Mouse (Mus musculus) kidney, adult 8-10 months (tissue): Measurements from ENCODE around the gene 4930519G04Rik.
"Not testable (repeated sequence)": the region's sequence is repeated elsewhere in the genome, so short reads cannot be mapped to it uniquely, and the experiment has no call there.

Experiments used
- DNase-seq, 2 experiments: peaks; one replicate each; pipeline ENCODE4 v3.0.0; 2022

The 4930519G04Rik gene

DNA sequence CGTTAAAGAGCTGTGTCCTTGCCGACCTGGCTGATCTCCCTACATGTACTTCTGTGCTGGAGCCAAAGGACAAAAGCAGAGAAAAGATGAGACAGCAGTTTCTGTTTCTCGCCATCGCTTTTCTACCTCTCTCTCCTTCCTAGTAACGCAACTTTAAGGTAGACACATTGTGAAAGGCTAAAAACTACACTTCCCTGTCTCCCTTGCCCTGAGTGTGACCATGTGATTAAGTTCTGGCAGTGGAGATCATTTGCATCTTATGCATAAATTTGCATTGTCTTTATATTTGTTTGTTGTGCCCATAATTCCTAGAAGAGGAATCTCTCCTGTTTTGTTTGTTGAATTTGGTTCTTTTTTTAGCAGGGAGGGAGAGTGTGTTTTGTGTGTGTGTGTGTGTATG lies 62.4 kb downstream of the 4930519G04Rik start:
- DNase-seq: no peak

DNA sequence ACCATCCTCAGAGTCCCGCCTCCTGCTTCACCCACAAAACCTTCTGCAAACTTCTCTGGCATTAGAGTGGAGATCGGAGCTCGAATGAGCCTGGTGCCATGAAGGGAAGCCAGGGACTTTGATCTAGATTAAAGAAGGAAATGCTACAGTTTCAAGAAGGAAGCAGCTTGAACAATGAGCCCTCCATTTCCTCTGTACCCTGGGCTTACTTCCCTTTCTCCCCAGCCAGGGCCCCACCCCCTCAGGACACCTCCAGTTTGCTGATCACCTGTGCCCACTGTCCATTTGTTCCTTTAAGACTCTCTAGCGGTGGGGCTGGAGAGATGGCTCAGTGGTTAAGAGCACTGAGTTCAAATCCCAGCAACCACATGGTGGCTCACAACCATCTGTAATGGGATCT lies 63.3 kb downstream of the 4930519G04Rik start:
- DNase-seq: no peak

- not testable (repeated sequence) for DNase-seq
Observed at GRCm38 (mm10) chr5:114917357-114917756, 63.9 kb downstream of the 4930519G04Rik start.

DNA sequence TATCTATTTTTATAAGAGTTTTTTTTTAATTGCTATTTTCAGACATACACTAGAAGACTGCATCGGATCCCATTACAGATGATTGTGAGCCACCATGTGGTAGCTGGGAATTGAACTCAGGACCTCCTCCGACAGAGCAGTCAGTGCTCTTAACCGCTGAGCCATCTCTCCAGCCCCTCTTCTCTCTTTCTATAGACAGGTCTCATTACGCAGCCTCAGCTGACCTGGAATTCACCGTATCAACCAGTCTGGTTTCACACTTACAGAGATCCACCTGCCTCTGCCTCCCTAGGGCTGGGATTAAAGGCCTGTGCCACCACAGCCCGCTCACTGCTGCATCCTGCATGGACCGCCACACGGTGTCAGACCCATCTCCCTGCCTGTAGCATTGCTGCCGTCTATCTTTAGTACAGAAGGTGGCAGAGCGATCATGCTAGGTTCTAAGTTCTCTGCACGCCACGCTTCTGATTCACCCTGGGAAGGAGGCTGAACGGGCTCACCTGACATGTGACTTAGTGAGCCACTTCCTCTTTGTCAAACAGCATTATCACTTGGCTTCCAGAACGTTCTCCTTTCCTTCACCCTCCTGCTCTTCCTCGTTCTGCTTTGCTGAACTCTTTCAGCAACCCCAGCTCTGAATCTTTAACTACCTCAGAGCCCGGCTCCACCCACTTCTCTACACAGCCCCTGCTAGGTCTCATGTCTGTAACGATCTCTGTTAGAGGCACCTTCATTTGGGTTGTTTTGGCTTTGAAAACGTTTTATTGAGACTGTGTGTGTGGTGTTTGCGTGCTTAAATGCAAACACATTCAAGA lies 68.3 kb downstream of the 4930519G04Rik start:
- DNase-seq: peak; percentile 50 to 58

GRCm38 (mm10) chr5:114922366-114922731 lies 68.9 kb downstream of the 4930519G04Rik start:
- no peak for DNase-seq

GRCm38 (mm10) chr5:114922998-114923473 lies 69.6 kb downstream of the 4930519G04Rik start, which contains the start of gene Oasl1:
Oasl1 (plus strand) TSS chr5:114923240.
- peak; percentile 53 to 62 for DNase-seq

- DNase-seq: no peak
Observed at GRCm38 (mm10) chr5:114926153-114926684, 72.8 kb downstream of the 4930519G04Rik start.

- no peak for DNase-seq
Observed at GRCm38 (mm10) chr5:114926753-114927152, 73.3 kb downstream of the 4930519G04Rik start.

GRCm38 (mm10) chr5:114931626-114932025 lies 78.2 kb downstream of the 4930519G04Rik start:
- no peak for DNase-seq

DNA sequence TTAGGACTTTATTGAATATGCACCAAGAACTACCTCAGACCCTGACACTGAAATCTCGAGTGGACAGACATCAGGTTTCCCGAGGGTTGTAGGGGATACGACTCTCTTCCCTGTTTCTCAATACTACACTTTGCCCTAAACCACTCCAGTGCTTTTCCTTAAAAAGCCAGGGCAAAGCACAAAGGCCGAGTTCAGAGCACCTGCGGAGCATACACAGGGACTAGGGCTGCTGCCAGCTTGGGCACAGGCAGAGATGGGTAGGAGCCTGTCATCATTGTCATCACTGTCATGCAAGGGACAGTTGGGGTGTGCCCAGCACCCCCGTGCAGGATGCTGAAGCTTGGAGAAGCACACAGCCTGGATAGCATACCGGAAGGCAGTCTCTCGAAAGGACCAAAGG lies 79.7 kb downstream of the 4930519G04Rik start:
- DNase-seq: peak; percentile 49 to 51
